Mouse (Mus musculus): Measurements from ENCODE around the gene Dnajc1.

GRCm38 (mm10) chr2:18318671-18319070 is 74.0 kb downstream of the Dnajc1 start:
- TF ChIP-seq CTCF (IDR thresholded peaks at IDR 0.05; ENCODE audit: low read depth), result no peak
- TF ChIP-seq EP300 (optimal IDR thresholded peaks at IDR 0.05), result no peak

Measured in stomach, postnatal 0 days (tissue).